Mouse (Mus musculus): Measurements from ENCODE around the gene Daam2.

GRCm38 (mm10) chr17:49439706-49440105, 124.4 kb downstream of the Daam2 start:
- no peak for TF ChIP-seq CTCF (IDR thresholded peaks at IDR 0.05)
- TF ChIP-seq EP300 (IDR thresholded peaks at IDR 0.05): no peak
